Mouse (Mus musculus) MEL (cell line): ENCODE measurements around the gene Eid3. TPM values are rescaled to one million over a fixed set of nuclear protein-coding genes. Genes with fewer than 3 reads are reported as not detected.

Experiments
- DNase-seq: peaks from one replicate; pipeline ENCODE4 v3.0.0; 2011; ENCODE audit warnings: low read depth, low spot score
- H3K27ac ChIP-seq: 2 replicates; pipeline ENCODE4 v1.5.1; 2012; ENCODE audit warnings: low read depth, mild to moderate bottlenecking, control low read depth, low read length, moderate library complexity; ENCODE audit not compliant: control insufficient read depth
- H3K27me3 ChIP-seq, 2 experiments: fragments of 150-350 bp in 1 of 2; sonication (generic) in 1 of 2; 2 replicates each; pipeline ENCODE4 v1.6.1; 2012; ENCODE audit warnings: low read length in 2 of 2, mild to moderate bottlenecking in 2 of 2, improper control_type of control experiment in 1 of 2, moderate library complexity in 1 of 2; ENCODE audit not compliant: insufficient read depth in 2 of 2, control insufficient read depth in 1 of 2
- H3K36me3 ChIP-seq, 2 experiments: 2 replicates each; pipeline ENCODE4 v1.6.1; 2012 to 2014; ENCODE audit warnings: low read length in 2 of 2, improper control_type of control experiment in 1 of 2, inconsistent platforms in 1 of 2, mild to moderate bottlenecking in 1 of 2; ENCODE audit not compliant: insufficient read depth in 2 of 2, control insufficient read depth in 1 of 2
- H3K4me1 ChIP-seq, 2 experiments: fragments of 150-350 bp in 1 of 2; sonication (generic) in 1 of 2; 2 replicates each; pipeline ENCODE4 v1.6.1; 2012; ENCODE audit warnings: low read length in 2 of 2, improper control_type of control experiment in 1 of 2, mild to moderate bottlenecking in 1 of 2; ENCODE audit not compliant: insufficient read depth in 2 of 2, control insufficient read depth in 1 of 2
- H3K4me3 ChIP-seq, 2 experiments: fragments of 150-350 bp in 1 of 2; sonication (generic) in 1 of 2; 2 replicates each; pipeline ENCODE4 v1.5.1; 2012; ENCODE audit warnings: low read depth in 2 of 2, low read length in 2 of 2, mild to moderate bottlenecking in 2 of 2, moderate library complexity in 2 of 2, control low read depth in 1 of 2, improper control_type of control experiment in 1 of 2; ENCODE audit not compliant: control insufficient read depth in 1 of 2, insufficient read depth in 1 of 2
- H3K79me2 ChIP-seq: 2 replicates; pipeline ENCODE4 v1.6.1; 2012; ENCODE audit warnings: mild to moderate bottlenecking, low read length, moderate library complexity; ENCODE audit not compliant: control insufficient read depth, poor library complexity, insufficient read depth
- H3K9ac ChIP-seq: 2 replicates; pipeline ENCODE4 v1.6.1; 2012; ENCODE audit warnings: low read depth, mild to moderate bottlenecking, control low read depth, low read length, moderate library complexity; ENCODE audit not compliant: control insufficient read depth, poor library complexity, severe bottlenecking
- H3K9me3 ChIP-seq: fragments of 150-350 bp; sonication (generic); replicated peaks from 2 replicates; pipeline ENCODE4 v1.6.1; 2012; ENCODE audit warnings: mild to moderate bottlenecking, low read length, improper control_type of control experiment, moderate library complexity; ENCODE audit not compliant: insufficient read depth
- ELF1 ChIP-seq: IDR thresholded peaks from 2 replicates; pipeline ENCODE4 v1.6.1; 2014; ENCODE audit warnings: low read depth, mild to moderate bottlenecking, inconsistent platforms, low read length, improper control_type of control experiment, moderate library complexity
- EP300 ChIP-seq, 2 experiments: IDR thresholded peaks; 2 replicates each; pipeline ENCODE4 v1.6.1; 2011; ENCODE audit warnings: improper control_type of control experiment in 2 of 2, low read length in 2 of 2, low read depth in 1 of 2, mild to moderate bottlenecking in 1 of 2
- ETS1 ChIP-seq: IDR thresholded peaks from 2 replicates; pipeline ENCODE4 v1.6.1; 2012; ENCODE audit warnings: low read depth, mild to moderate bottlenecking, inconsistent platforms, low read length, improper control_type of control experiment, moderate library complexity
- GATA1 ChIP-seq: IDR thresholded peaks from 2 replicates; pipeline ENCODE4 v1.6.1; 2011; ENCODE audit warnings: low read depth, low read length, improper control_type of control experiment
- HCFC1 ChIP-seq: IDR thresholded peaks from 2 replicates; pipeline ENCODE4 v1.6.1; 2012; ENCODE audit warnings: low read depth, mild to moderate bottlenecking, inconsistent platforms, low read length, improper control_type of control experiment, moderate library complexity
- KAT2A ChIP-seq: conservative IDR thresholded peaks from 2 replicates; pipeline ENCODE4 v1.6.1; 2012; ENCODE audit warnings: low read depth, low read length, improper control_type of control experiment, inconsistent platforms
- MAFK ChIP-seq: IDR thresholded peaks from 2 replicates; pipeline ENCODE4 v1.6.1; 2011; ENCODE audit warnings: low read depth, mild to moderate bottlenecking, low read length, improper control_type of control experiment, borderline replicate concordance
- MAX ChIP-seq: IDR thresholded peaks from 2 replicates; pipeline ENCODE4 v1.6.1; 2011; ENCODE audit warnings: low read length, improper control_type of control experiment
- MAZ ChIP-seq: IDR thresholded peaks from 2 replicates; pipeline ENCODE4 v1.6.1; 2012; ENCODE audit warnings: low read depth, mild to moderate bottlenecking, inconsistent platforms, low read length, improper control_type of control experiment
- MXI1 ChIP-seq: IDR thresholded peaks from 2 replicates; pipeline ENCODE4 v1.6.1; 2011; ENCODE audit warnings: mild to moderate bottlenecking, low read depth, low read length, improper control_type of control experiment
- POLR2AphosphoS2 ChIP-seq: IDR thresholded peaks from 2 replicates; pipeline ENCODE4 v1.6.1; 2011; ENCODE audit warnings: low read length, improper control_type of control experiment
- POLR2AphosphoS5 ChIP-seq: IDR thresholded peaks from 2 replicates; pipeline ENCODE4 v1.6.1; 2012; ENCODE audit warnings: low read depth, borderline replicate concordance, mild to moderate bottlenecking, inconsistent platforms, low read length, moderate library complexity, mixed read lengths
- RAD21 ChIP-seq: IDR thresholded peaks from 2 replicates; pipeline ENCODE4 v1.6.1; 2011; ENCODE audit warnings: mild to moderate bottlenecking, low read depth, low read length, improper control_type of control experiment
- RCOR1 ChIP-seq: IDR thresholded peaks from 2 replicates; pipeline ENCODE4 v1.6.1; 2012; ENCODE audit warnings: low read depth, mild to moderate bottlenecking, inconsistent platforms, low read length, improper control_type of control experiment
- SIN3A ChIP-seq: IDR thresholded peaks from 2 replicates; pipeline ENCODE4 v1.6.1; 2012; ENCODE audit warnings: low read length, improper control_type of control experiment, inconsistent platforms
- TAL1 ChIP-seq: IDR thresholded peaks from 2 replicates; pipeline ENCODE4 v1.6.1; 2012; ENCODE audit warnings: mild to moderate bottlenecking, inconsistent platforms, low read length, moderate library complexity, mixed read lengths
- TCF12 ChIP-seq: IDR thresholded peaks from 2 replicates; pipeline ENCODE4 v1.6.1; 2014; ENCODE audit warnings: low read depth, mild to moderate bottlenecking, inconsistent platforms, low read length, improper control_type of control experiment, moderate library complexity
- USF1 ChIP-seq: IDR thresholded peaks from 2 replicates; pipeline ENCODE4 v1.6.1; 2014; ENCODE audit warnings: low read depth, mild to moderate bottlenecking, inconsistent platforms, low read length, improper control_type of control experiment, moderate library complexity
- ZC3H11A ChIP-seq: IDR thresholded peaks from 2 replicates; pipeline ENCODE4 v1.6.1; 2012; ENCODE audit warnings: low read depth, mild to moderate bottlenecking, inconsistent platforms, low read length, improper control_type of control experiment
- ZNF384 ChIP-seq: IDR thresholded peaks from 2 replicates; pipeline ENCODE4 v1.6.1; 2012; ENCODE audit warnings: low read depth, mild to moderate bottlenecking, inconsistent platforms, low read length, improper control_type of control experiment
- polyA plus RNA-seq, 2 experiments: library from polyadenylated mRNA; stranded (reverse) in 1 of 2; unstranded in 1 of 2; fragments of >175 nt in 1 of 2; fragments of >200 nt in 1 of 2; gene quantifications; 2 replicates each; pipeline versions ENCODE4 v1.2.1 to v1.2.4; 2012; ENCODE audit warnings: low replicate concordance in 2 of 2, low read depth in 1 of 2; ENCODE audit not compliant: insufficient read length in 2 of 2, insufficient read depth in 1 of 2, missing spikeins in 1 of 2
- total RNA-seq: library from RNA; depleted of rRNA; stranded (reverse); fragments of 300-350 nt; gene quantifications from 2 replicates; pipeline ENCODE4 v1.2.3, GENCODE M21; 2012

Eid3 gene
- total and polyA plus RNA-seq, 3 experiments = 1.2 to 1.3 TPM; not detected in 1

- Histone ChIP-seq H3K36me3 (peaks cover 11 to 34% of the 10 kb centered on the region in 2 experiments), H3K79me2 (peaks cover 70% of the 10 kb centered on the region), H3K4me3 (no peak overlapping the region), H3K27me3 (no peaks in the 10 kb centered on the region), H3K4me1 (peaks cover 6 to 34% of the 10 kb centered on the region in 2 experiments), H3K27ac (0 out of 2 replicates have a peak overlapping the region, but pooled peaks have one; percentile 17), H3K9me3 (no peaks in the 10 kb centered on the region), H3K9ac (no peak overlapping the region)
- DNase-seq = peak; percentile 73
- TF ChIP-seq ETS1 (peak; percentile 53; the same call in 1 of the 2 replicates), POLR2AphosphoS5 (no peak)
These were observed 3.2 kb upstream of the Eid3 start for GRCm38 (mm10) chr10:82863106-82863680.

GRCm38 (mm10) chr10:82863827-82864226, 2.6 kb upstream of the Eid3 start:
- H3K27me3 ChIP-seq = no peaks in the 10 kb centered on the region
- H3K36me3 ChIP-seq = peaks cover 12 to 33% of the 10 kb centered on the region in 2 experiments
- TF ChIP-seq GATA1 (peak; percentile 55; the same call in 1 of the 2 replicates), RAD21 (no peak), MAX (0 out of 2 replicates have a peak, but pooled peaks have one; percentile 21), POLR2AphosphoS2 (no peak), TAL1 (peak; percentile 84), ETS1 (peak; percentile 87), TCF12 (peak; percentile 95), MXI1 (no peak; the same call in 1 of the 2 replicates), ZNF384 (no peak), KAT2A (no peak), MAZ (no peak), MAFK (no peak), USF1 (no peak), ELF1 (no peak), HCFC1 (no peak), RCOR1 (peak; percentile 79), EP300 (IDR thresholded peaks at IDR 0.05; ENCODE audit: low read depth in 1 of 2, low read length in 2 of 2) (peak in 1 of 2 experiments; percentile 83; a peak in 2 of 4 replicates), SIN3A (peak; percentile 66), ZC3H11A (no peak)
- TF ChIP-seq, all 39 proteins: peak for 8
- H3K4me3 ChIP-seq = no peak overlapping the region
- no peak overlapping the region for H3K9ac ChIP-seq
- peaks cover 6 to 32% of the 10 kb centered on the region in 2 experiments for H3K4me1 ChIP-seq
- H3K79me2 ChIP-seq = peaks cover 75% of the 10 kb centered on the region
- peak; percentile 79 for DNase-seq
- H3K9me3 ChIP-seq = no peaks in the 10 kb centered on the region
- H3K27ac ChIP-seq = no peak overlapping the region
